Mouse (Mus musculus): ENCODE data around the gene Thop1. TPM values are rescaled to one million over a fixed set of nuclear protein-coding genes. Genes with fewer than 3 reads are reported as not detected.

The Thop1 gene
- polyA plus RNA-seq, 1 experiment from 2014 or later, result 55.8 TPM

- Histone ChIP-seq H3K4me2 (no peak overlapping the region), H3K9me3 (replicated peaks) (no peaks in the 10 kb centered on the region), H3K4me3 (no peak overlapping the region), H3K9ac (no peak overlapping the region), H3K27me3 (peaks cover 13% of the 10 kb centered on the region), H3K36me3 (ENCODE audit: poor library complexity, severe bottlenecking) (peaks cover 66% of the 10 kb centered on the region), H3K27ac (no peak overlapping the region), H3K4me1 (no peaks in the 10 kb centered on the region)
- no peak for ATAC-seq
- WGBS, result 81% methylated on average over 11 of the region's 11 CpGs
Observed at GRCm38 (mm10) chr10:81123500-81123899, 53.7 kb downstream of the Thop1 start.

Small RNA genes within 50 kb of the gene (microRNA-seq; reads per million reads assigned to microRNA genes)
- gene Mir5615-1 (not detected), gene Mir5615-2 (not detected)

Other genes starting within 250 kb of the Thop1 start
- 1,581 and 1,699 TPM in 2 replicates for gene Oaz1, start 243.4 kb upstream of the Thop1 start, polyA plus RNA-seq (2015; fragmentation: Nextera tagmentation; extraction: Ambion mirVana)
- gene Lingo3, start 226.0 kb upstream of the Thop1 start, polyA plus RNA-seq (2015; fragmentation: Nextera tagmentation; extraction: Ambion mirVana), result 1.7 and 2.0 TPM in 2 replicates
- 291 and 325 TPM in 2 replicates for gene Lsm7, start 214.8 kb upstream of the Thop1 start, polyA plus RNA-seq (2015; fragmentation: Nextera tagmentation; extraction: Ambion mirVana)
- 40.1 and 45.3 TPM in 2 replicates for gene Sppl2b, start 214.8 kb upstream of the Thop1 start, polyA plus RNA-seq (2015; fragmentation: Nextera tagmentation; extraction: Ambion mirVana)
- 0.13 and 0.14 TPM in 2 replicates for gene Tmprss9, start 198.2 kb upstream of the Thop1 start, polyA plus RNA-seq (2015; fragmentation: Nextera tagmentation; extraction: Ambion mirVana)
- 356 and 364 TPM in 2 replicates for gene Timm13, start 169.1 kb upstream of the Thop1 start, polyA plus RNA-seq (2015; fragmentation: Nextera tagmentation; extraction: Ambion mirVana)
- 54.0 and 54.9 TPM in 2 replicates for gene Lmnb2, start 151.8 kb upstream of the Thop1 start, polyA plus RNA-seq (2015; fragmentation: Nextera tagmentation; extraction: Ambion mirVana)
- gene Gadd45b, start 140.0 kb upstream of the Thop1 start, polyA plus RNA-seq (2015; fragmentation: Nextera tagmentation; extraction: Ambion mirVana), result 4.9 and 5.1 TPM in 2 replicates
- gene Gng7, start 55.1 kb upstream of the Thop1 start, polyA plus RNA-seq (2015; fragmentation: Nextera tagmentation; extraction: Ambion mirVana), result 14.8 and 17.6 TPM in 2 replicates
- gene Diras1, start 44.4 kb upstream of the Thop1 start, polyA plus RNA-seq (2015; fragmentation: Nextera tagmentation; extraction: Ambion mirVana), result 13.4 and 15.0 TPM in 2 replicates
- 33.4 and 37.8 TPM in 2 replicates for gene Slc39a3, start 32.6 kb upstream of the Thop1 start, polyA plus RNA-seq (2015; fragmentation: Nextera tagmentation; extraction: Ambion mirVana)
- 273 and 305 TPM in 2 replicates for gene Sgta, start 9.9 kb upstream of the Thop1 start, polyA plus RNA-seq (2015; fragmentation: Nextera tagmentation; extraction: Ambion mirVana)
- gene Creb3l3, start 28.8 kb downstream of the Thop1 start, polyA plus RNA-seq (2015; fragmentation: Nextera tagmentation; extraction: Ambion mirVana), result 0.30 and 0.42 TPM in 2 replicates
- gene Map2k2, start 35.9 kb downstream of the Thop1 start, polyA plus RNA-seq (2015; fragmentation: Nextera tagmentation; extraction: Ambion mirVana), result 200 and 211 TPM in 2 replicates
- 10.4 and 10.6 TPM in 2 replicates for gene Zbtb7a, start 65.2 kb downstream of the Thop1 start, polyA plus RNA-seq (2015; fragmentation: Nextera tagmentation; extraction: Ambion mirVana)
- 54.2 and 57.0 TPM in 2 replicates for gene Pias4, start 97.9 kb downstream of the Thop1 start, polyA plus RNA-seq (2015; fragmentation: Nextera tagmentation; extraction: Ambion mirVana)
- gene Eef2, start 106.6 kb downstream of the Thop1 start, polyA plus RNA-seq (2015; fragmentation: Nextera tagmentation; extraction: Ambion mirVana), result 555 and 583 TPM in 2 replicates
- 43.5 and 47.7 TPM in 2 replicates for gene Dapk3, start 113.0 kb downstream of the Thop1 start, polyA plus RNA-seq (2015; fragmentation: Nextera tagmentation; extraction: Ambion mirVana)
- not detected in 2 replicates for gene 4930442H23Rik, start 113.8 kb downstream of the Thop1 start, polyA plus RNA-seq (2015; fragmentation: Nextera tagmentation; extraction: Ambion mirVana)
- gene Nmrk2, start 132.0 kb downstream of the Thop1 start, polyA plus RNA-seq (2015; fragmentation: Nextera tagmentation; extraction: Ambion mirVana), result not detected in 2 replicates
- gene Atcay, start 160.8 kb downstream of the Thop1 start, polyA plus RNA-seq (2015; fragmentation: Nextera tagmentation; extraction: Ambion mirVana), result 44.5 and 54.2 TPM in 2 replicates
- gene Zfr2, start 163.1 kb downstream of the Thop1 start, polyA plus RNA-seq (2015; fragmentation: Nextera tagmentation; extraction: Ambion mirVana), result 9.7 and 10.9 TPM in 2 replicates
- 5.6 and 7.4 TPM in 2 replicates for gene Matk, start 182.9 kb downstream of the Thop1 start, polyA plus RNA-seq (2015; fragmentation: Nextera tagmentation; extraction: Ambion mirVana)
- gene Mrpl54, start 196.9 kb downstream of the Thop1 start, polyA plus RNA-seq (2015; fragmentation: Nextera tagmentation; extraction: Ambion mirVana), result 134 and 135 TPM in 2 replicates
- gene Apba3, start 196.9 kb downstream of the Thop1 start, polyA plus RNA-seq (2015; fragmentation: Nextera tagmentation; extraction: Ambion mirVana), result 28.6 and 32.3 TPM in 2 replicates
- gene Tjp3, start 221.5 kb downstream of the Thop1 start, polyA plus RNA-seq (2015; fragmentation: Nextera tagmentation; extraction: Ambion mirVana), result 6.2 and 7.1 TPM in 2 replicates
- gene Pip5k1c, start 222.9 kb downstream of the Thop1 start, polyA plus RNA-seq (2015; fragmentation: Nextera tagmentation; extraction: Ambion mirVana), result 73.1 and 87.2 TPM in 2 replicates

Data from forebrain, embryonic 13.5 days (tissue).